Mouse (Mus musculus) embryonic fibroblast, embryonic 13.5 days (primary cell): ENCODE measurements around the gene Spsb1.

ENCODE experiments used
- CTCF ChIP-seq: IDR thresholded peaks from 2 replicates; pipeline ENCODE4 v1.5.1; 2011; ENCODE audit warnings: mild to moderate bottlenecking, control low read depth, low read length, moderate library complexity, borderline replicate concordance; ENCODE audit not compliant: insufficient read depth
- POLR2A ChIP-seq: IDR thresholded peaks from 2 replicates; pipeline ENCODE4 v1.6.1; 2011; ENCODE audit warnings: low read depth, mild to moderate bottlenecking, control low read depth, low read length, moderate library complexity

DNA sequence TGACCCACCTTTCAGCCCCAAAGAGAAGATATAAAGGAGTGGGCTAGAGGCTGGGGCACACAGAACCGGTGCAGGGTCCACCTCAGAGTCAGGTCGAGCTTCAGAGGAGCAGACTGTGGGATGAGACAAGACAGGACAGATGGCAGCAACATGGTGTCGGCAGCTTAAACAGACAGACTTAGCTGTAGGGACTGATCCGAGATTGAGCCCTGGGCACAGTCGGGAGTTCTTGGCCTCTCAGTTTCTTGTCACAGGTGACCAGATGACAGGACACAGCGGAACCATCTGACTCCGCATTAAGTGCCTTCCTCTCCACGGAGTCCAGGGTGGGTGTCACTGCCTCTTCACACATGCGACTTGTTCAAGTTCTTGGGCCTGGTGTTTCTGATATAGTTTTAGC is 12.1 kb upstream of the Spsb1 start:
- TF ChIP-seq CTCF (no peak), POLR2A (no peak)
